Mouse (Mus musculus): ENCODE results near the gene Gm20721. TPM values are rescaled to one million over a fixed set of nuclear protein-coding genes. Genes with fewer than 3 reads are reported as not detected.
A peak's percentile ranks its signal among the peaks of the same experiment; 100 is the strongest.

Gene Gm20721
- polyA plus RNA-seq, 1 experiment from 2014 or later = 1.3 TPM

DNA sequence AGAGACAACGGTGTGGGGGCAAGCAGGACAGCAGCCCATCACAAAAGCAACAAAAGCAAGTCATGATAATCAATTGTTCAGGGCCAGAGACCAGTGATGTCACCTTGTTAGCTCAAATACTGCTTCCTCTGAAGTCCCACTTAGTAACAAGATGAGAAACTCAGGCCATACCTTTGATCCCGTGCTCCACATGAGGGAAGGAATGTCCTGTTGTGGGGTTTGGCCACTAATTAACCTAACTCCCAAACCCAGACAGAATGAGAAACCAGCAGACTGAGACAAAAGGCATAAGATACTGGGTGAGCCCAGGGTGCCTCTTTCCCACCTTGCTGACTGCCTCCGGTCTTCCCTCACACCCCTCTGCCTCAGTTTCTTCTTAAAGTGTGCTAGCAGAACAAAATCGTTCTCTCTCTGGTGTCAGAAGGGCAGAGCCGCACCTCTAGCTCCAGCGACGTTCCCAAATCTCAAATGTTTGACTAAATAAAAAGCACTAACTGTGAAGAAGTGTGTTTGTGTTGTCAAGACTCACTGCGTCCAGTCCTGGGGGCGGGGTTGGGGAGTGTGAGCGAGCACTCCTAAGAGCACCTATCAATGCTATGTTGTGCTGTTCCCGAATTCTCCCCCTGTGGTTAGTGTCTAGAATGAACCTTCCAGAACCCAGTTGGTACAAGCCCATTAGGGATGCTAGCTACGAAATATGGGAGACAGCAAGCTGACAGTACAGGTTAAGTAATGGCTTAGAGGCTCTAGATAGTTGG, 57.7 kb downstream of the Gm20721 start:
- Histone ChIP-seq H3K27me3 (ENCODE audit: insufficient read depth, low read length) (peaks cover 39% of the 10 kb centered on the region), H3K9ac (replicated peaks) (no peak overlapping the region), H3K4me3 (ENCODE audit: low read depth, low read length) (no peak overlapping the region), H3K27ac (ENCODE audit: low read depth) (peak overlapping the region; percentile 60), H3K36me3 (replicated peaks; ENCODE audit: insufficient read depth, low read length) (peaks cover 21% of the 10 kb centered on the region), H3K4me2 (ENCODE audit: low read depth, low read length) (peak overlapping the region; percentile 26; the same call in 1 of the 2 replicates), H3K4me1 (ENCODE audit: insufficient read depth) (no peaks in the 10 kb centered on the region), H3K9me3 (ENCODE audit: low read length) (peaks cover 5% of the 10 kb centered on the region)
- no peak for DNase-seq
- 46% methylated on average over 12 of the region's 12 CpGs for WGBS (ENCODE audit: insufficient replicate concordance)
- peak; percentile 76 for ATAC-seq
- TF ChIP-seq EP300 (IDR thresholded peaks at IDR 0.05; ENCODE audit: low read depth) (no peak), CTCF (IDR thresholded peaks at IDR 0.05; ENCODE audit: low read depth) (no peak)

DNA sequence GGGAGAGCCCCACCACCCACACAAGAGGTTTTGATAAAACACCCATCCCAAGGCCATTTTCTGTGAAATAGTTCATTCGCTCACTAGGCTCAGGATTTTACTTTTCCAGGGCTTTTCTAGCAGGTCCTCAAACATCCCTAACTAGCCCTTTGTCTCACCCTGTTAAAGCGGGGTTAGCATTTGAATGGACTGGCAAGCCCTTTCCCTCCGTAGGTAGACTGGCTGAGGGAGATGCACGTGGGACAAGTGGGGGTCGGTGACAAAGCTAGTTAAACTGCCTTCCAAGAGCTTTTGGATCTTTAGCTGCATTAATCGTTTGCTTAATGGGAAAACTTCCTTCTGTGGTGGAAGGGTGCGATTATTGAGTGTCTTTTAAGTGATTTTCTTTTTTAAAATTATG, 58.6 kb downstream of the Gm20721 start:
- Histone ChIP-seq H3K9ac (replicated peaks) (no peak overlapping the region), H3K27me3 (ENCODE audit: insufficient read depth, low read length) (peaks cover 44% of the 10 kb centered on the region), H3K9me3 (ENCODE audit: low read length) (peaks cover 5% of the 10 kb centered on the region), H3K4me3 (ENCODE audit: low read depth, low read length) (no peak overlapping the region), H3K4me2 (ENCODE audit: low read depth, low read length) (no peak overlapping the region), H3K27ac (ENCODE audit: low read depth) (peak overlapping the region; percentile 23; the same call in 1 of the 2 replicates), H3K36me3 (replicated peaks; ENCODE audit: insufficient read depth, low read length) (peaks cover 28% of the 10 kb centered on the region), H3K4me1 (ENCODE audit: insufficient read depth) (no peaks in the 10 kb centered on the region)
- DNase-seq (no peak), ATAC-seq (no peak)
- WGBS (ENCODE audit: insufficient replicate concordance) = 49% methylated on average over 7 of the region's 7 CpGs
- no peak for TF ChIP-seq EP300 (IDR thresholded peaks at IDR 0.05; ENCODE audit: low read depth)
- no peak for TF ChIP-seq CTCF (IDR thresholded peaks at IDR 0.05; ENCODE audit: low read depth)

DNA sequence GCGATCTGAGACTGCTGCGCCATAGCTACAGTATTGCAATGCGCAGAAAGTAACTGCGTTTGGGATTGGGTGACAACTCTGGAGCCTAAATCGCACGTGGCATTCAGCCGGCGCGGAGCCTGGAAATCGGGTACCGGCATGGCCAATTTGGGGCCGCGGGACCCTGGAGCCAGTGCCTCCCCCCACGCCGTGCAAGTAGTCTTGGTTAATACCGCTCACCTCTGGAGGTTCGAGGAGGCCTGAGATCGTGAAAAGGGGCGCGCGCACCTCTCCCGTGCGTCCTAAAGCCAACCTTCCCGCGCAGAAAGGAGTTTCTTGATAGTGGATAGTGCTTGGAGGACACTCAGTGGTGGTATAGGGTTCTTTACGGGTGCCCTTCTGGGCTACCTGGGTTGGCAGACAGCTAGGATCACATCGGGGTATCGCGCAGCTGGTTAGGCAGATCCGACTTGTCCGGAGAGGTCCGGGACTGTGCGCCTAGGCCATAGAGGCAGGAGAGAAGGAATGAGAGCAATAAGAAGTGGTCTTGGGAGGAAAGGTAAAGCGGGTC, 60.5 kb downstream of the Gm20721 start:
- H3K27ac ChIP-seq (ENCODE audit: low read depth) = no peak overlapping the region
- peaks cover 5% of the 10 kb centered on the region for H3K9me3 ChIP-seq (ENCODE audit: low read length)
- H3K4me3 ChIP-seq (ENCODE audit: low read depth, low read length) = no peak overlapping the region
- ATAC-seq = no peak
- no peak overlapping the region for H3K9ac ChIP-seq (replicated peaks)
- peaks cover 46% of the 10 kb centered on the region for H3K27me3 ChIP-seq (ENCODE audit: insufficient read depth, low read length)
- H3K4me2 ChIP-seq (ENCODE audit: low read depth, low read length) = no peak overlapping the region
- no peak for TF ChIP-seq CTCF (IDR thresholded peaks at IDR 0.05; ENCODE audit: low read depth)
- no peak for TF ChIP-seq EP300 (IDR thresholded peaks at IDR 0.05; ENCODE audit: low read depth)
- WGBS (ENCODE audit: insufficient replicate concordance) = 50% methylated on average over 34 of the region's 34 CpGs
- no peaks in the 10 kb centered on the region for H3K4me1 ChIP-seq (ENCODE audit: insufficient read depth)
- no peak for DNase-seq
- peaks cover 33% of the 10 kb centered on the region for H3K36me3 ChIP-seq (replicated peaks; ENCODE audit: insufficient read depth, low read length)

DNA sequence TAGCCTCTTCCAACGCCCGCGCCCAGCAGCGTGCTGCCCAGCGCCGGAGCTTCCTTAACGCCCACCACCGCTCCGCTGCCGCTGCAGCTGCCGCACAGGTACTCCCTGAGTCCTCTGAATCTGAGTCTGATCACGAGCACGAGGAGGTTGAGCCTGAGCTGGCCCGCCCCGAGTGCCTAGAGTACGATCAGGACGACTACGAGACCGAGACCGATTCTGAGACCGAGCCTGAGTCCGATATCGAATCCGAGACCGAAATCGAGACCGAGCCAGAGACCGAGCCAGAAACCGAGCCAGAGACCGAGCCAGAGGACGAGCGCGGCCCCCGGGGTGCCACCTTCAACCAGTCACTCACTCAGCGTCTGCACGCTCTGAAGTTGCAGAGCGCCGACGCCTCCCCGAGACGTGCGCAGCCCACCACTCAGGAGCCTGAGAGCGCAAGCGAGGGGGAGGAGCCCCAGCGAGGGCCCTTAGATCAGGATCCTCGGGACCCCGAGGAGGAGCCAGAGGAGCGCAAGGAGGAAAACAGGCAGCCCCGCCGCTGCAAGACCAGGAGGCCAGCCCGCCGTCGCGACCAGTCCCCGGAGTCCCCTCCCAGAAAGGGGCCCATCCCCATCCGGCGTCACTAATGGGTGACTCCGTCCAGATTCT, 61.6 kb downstream of the Gm20721 start:
- Histone ChIP-seq H3K27me3 (ENCODE audit: insufficient read depth, low read length) (peaks cover 46% of the 10 kb centered on the region), H3K36me3 (replicated peaks; ENCODE audit: insufficient read depth, low read length) (peaks cover 33% of the 10 kb centered on the region), H3K4me1 (ENCODE audit: insufficient read depth) (no peaks in the 10 kb centered on the region), H3K4me2 (ENCODE audit: low read depth, low read length) (peak overlapping the region; percentile 26; the same call in 1 of the 2 replicates), H3K9ac (replicated peaks) (no peak overlapping the region), H3K9me3 (ENCODE audit: low read length) (peaks cover 5% of the 10 kb centered on the region), H3K4me3 (ENCODE audit: low read depth, low read length) (0 out of 2 replicates have a peak overlapping the region, but pooled peaks have one; percentile 10), H3K27ac (ENCODE audit: low read depth) (no peak overlapping the region)
- TF ChIP-seq CTCF (IDR thresholded peaks at IDR 0.05; ENCODE audit: low read depth) (no peak), EP300 (IDR thresholded peaks at IDR 0.05; ENCODE audit: low read depth) (no peak)
- no peak for ATAC-seq
- peak; percentile 18 for DNase-seq
- WGBS (ENCODE audit: insufficient replicate concordance) = 53% methylated on average over 58 of the region's 58 CpGs

DNA sequence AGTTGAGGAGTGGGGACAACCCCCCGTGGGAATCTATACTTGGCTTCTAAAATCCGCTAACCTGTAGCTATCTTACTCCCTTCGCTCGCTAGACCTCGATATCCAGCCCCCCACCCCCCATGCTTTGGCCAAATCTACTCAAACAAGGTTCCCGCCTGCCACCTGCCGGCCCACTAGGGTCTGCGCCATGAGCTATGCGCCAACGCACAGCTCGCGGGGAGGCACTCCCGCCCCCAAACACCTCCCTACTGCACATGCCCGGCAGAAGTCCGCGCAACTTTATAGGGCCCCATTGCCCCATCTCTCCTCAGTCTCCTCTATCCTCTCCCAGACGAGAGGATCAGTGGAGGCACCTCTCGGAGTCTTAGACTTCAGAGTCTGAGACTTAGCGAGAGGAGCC, 62.5 kb downstream of the Gm20721 start, which contains the start of gene Gnas:
Gene Gnas (plus strand): TSS at position 310 of the 400 bp plus-strand sequence.
- TF ChIP-seq CTCF (IDR thresholded peaks at IDR 0.05; ENCODE audit: low read depth) (peak; percentile 54), EP300 (IDR thresholded peaks at IDR 0.05; ENCODE audit: low read depth) (no peak)
- Histone ChIP-seq H3K4me2 (ENCODE audit: low read depth, low read length) (peak within 1 kb of the TSS; percentile 26; the same call in 1 of the 2 replicates), H3K4me3 (ENCODE audit: low read depth, low read length) (0 out of 2 replicates have a peak within 1 kb of the TSS, but pooled peaks have one; percentile 10), H3K27me3 (ENCODE audit: insufficient read depth, low read length) (peaks cover 46% of the 10 kb centered on the region), H3K9me3 (ENCODE audit: low read length) (peaks cover 5% of the 10 kb centered on the region), H3K27ac (ENCODE audit: low read depth) (no peak within 1 kb of the TSS), H3K36me3 (replicated peaks; ENCODE audit: insufficient read depth, low read length) (peaks cover 33% of the 10 kb centered on the region), H3K9ac (replicated peaks) (no peak within 1 kb of the TSS), H3K4me1 (ENCODE audit: insufficient read depth) (no peaks in the 10 kb centered on the region)
- peak; percentile 47 for DNase-seq
- WGBS (ENCODE audit: insufficient replicate concordance) = 50% methylated on average over 19 of the region's 19 CpGs
- ATAC-seq = no peak

DNA sequence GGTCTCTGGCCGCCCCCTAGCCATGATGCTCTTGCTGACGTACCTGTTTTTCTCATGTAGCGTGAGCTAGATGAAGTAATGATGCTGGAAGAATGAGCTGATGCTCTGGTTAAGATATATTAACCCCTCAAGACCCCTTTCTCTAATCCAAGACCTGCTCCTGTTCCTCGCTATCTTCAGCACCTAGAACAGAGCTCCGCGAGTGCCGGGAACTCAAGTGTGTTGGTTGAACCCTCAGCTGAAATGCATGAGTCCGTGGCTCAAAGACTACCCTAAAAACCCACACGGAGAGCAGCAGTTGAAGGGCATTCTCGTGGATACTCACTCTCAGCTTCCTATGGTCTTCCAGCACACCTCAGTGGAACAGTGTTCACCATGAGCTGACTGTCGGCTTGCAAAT, 63.2 kb downstream of the Gm20721 start:
- Histone ChIP-seq H3K4me2 (ENCODE audit: low read depth, low read length) (0 out of 2 replicates have a peak overlapping the region, but pooled peaks have one; percentile 16), H3K4me3 (ENCODE audit: low read depth, low read length) (no peak overlapping the region), H3K27ac (ENCODE audit: low read depth) (no peak overlapping the region), H3K4me1 (ENCODE audit: insufficient read depth) (no peaks in the 10 kb centered on the region), H3K36me3 (replicated peaks; ENCODE audit: insufficient read depth, low read length) (peaks cover 33% of the 10 kb centered on the region), H3K9me3 (ENCODE audit: low read length) (peaks cover 5% of the 10 kb centered on the region), H3K9ac (replicated peaks) (no peak overlapping the region), H3K27me3 (ENCODE audit: insufficient read depth, low read length) (peaks cover 46% of the 10 kb centered on the region)
- DNase-seq (no peak), ATAC-seq (no peak)
- TF ChIP-seq EP300 (IDR thresholded peaks at IDR 0.05; ENCODE audit: low read depth) (no peak), CTCF (IDR thresholded peaks at IDR 0.05; ENCODE audit: low read depth) (no peak)
- WGBS (ENCODE audit: insufficient replicate concordance) = 53% methylated on average over 11 of the region's 11 CpGs

Other genes with a start within 250 kb of the Gm20721 start
- 30.8 and 32.0 TPM in 2 replicates for gene Npepl1, start 236.4 kb downstream of the Gm20721 start, polyA plus RNA-seq (2015; fragmentation: Nextera tagmentation; extraction: Ambion mirVana)
- 332 and 343 TPM in 2 replicates for gene Gnas, start 62.4 kb downstream of the Gm20721 start, polyA plus RNA-seq (2015; fragmentation: Nextera tagmentation; extraction: Ambion mirVana)
- 34.5 and 38.8 TPM in 2 replicates for gene Nelfcd, start 69.1 kb upstream of the Gm20721 start, polyA plus RNA-seq (2015; fragmentation: Nextera tagmentation; extraction: Ambion mirVana)
- gene Ctsz, start 92.3 kb upstream of the Gm20721 start, polyA plus RNA-seq (2015; fragmentation: Nextera tagmentation; extraction: Ambion mirVana) = 174 and 178 TPM in 2 replicates
- 21.4 and 26.4 TPM in 2 replicates for gene Tubb1, start 104.0 kb upstream of the Gm20721 start, polyA plus RNA-seq (2015; fragmentation: Nextera tagmentation; extraction: Ambion mirVana)
- 528 and 545 TPM in 2 replicates for gene Atp5e, start 117.4 kb upstream of the Gm20721 start, polyA plus RNA-seq (2015; fragmentation: Nextera tagmentation; extraction: Ambion mirVana)
- 68.6 and 72.3 TPM in 2 replicates for gene Prelid3b, start 126.4 kb upstream of the Gm20721 start, polyA plus RNA-seq (2015; fragmentation: Nextera tagmentation; extraction: Ambion mirVana)